Mouse (Mus musculus) CH12.LX (cell line): ENCODE data around the gene Ddr1. TPM values are rescaled to one million over a fixed set of nuclear protein-coding genes. Genes with fewer than 3 reads are reported as not detected.

Experiments
- DNase-seq: peaks from one replicate; pipeline ENCODE4 v3.0.0-alpha.2; 2013; ENCODE audit errors: extremely low read depth
- H3K27ac ChIP-seq: 2 replicates; pipeline ENCODE4 v1.5.1; 2012; ENCODE audit warnings: low read depth, mild to moderate bottlenecking, control low read depth, moderate library complexity; ENCODE audit not compliant: insufficient read depth
- H3K27me3 ChIP-seq: replicated peaks from 2 replicates; pipeline ENCODE3; 2012; ENCODE audit warnings: inconsistent platforms
- H3K36me3 ChIP-seq, 2 experiments: replicated peaks in 1 of 2; 2 replicates each; pipeline versions ENCODE3 to v1.6.1; 2012; ENCODE audit warnings: inconsistent platforms in 1 of 2, low read length in 1 of 2, mild to moderate bottlenecking in 1 of 2, mixed read lengths in 1 of 2, moderate library complexity in 1 of 2; ENCODE audit not compliant: control insufficient read depth in 1 of 2, insufficient read depth in 1 of 2
- H3K4me1 ChIP-seq, 2 experiments: 2 replicates each; pipeline ENCODE4 v1.6.1; 2012; ENCODE audit warnings: inconsistent platforms in 1 of 2, moderate library complexity in 1 of 2; ENCODE audit not compliant: insufficient read depth in 2 of 2, control insufficient read depth in 1 of 2
- H3K4me2 ChIP-seq: 2 replicates; pipeline ENCODE4 v1.6.1; 2012; ENCODE audit warnings: low read depth, mild to moderate bottlenecking, control low read depth; ENCODE audit not compliant: poor library complexity, insufficient read depth, severe bottlenecking
- H3K4me3 ChIP-seq, 3 experiments: fragments of 150-350 bp in 1 of 3; sonication (generic) in 1 of 3; replicated peaks in 1 of 3; 2 replicates each; pipeline versions ENCODE3 to v1.5.1; 2011 to 2012; ENCODE audit warnings: low read depth in 2 of 3, low read length in 2 of 3, mild to moderate bottlenecking in 2 of 3, moderate library complexity in 2 of 3, control low read depth in 1 of 3, improper control_type of control experiment in 1 of 3, inconsistent platforms in 1 of 3, mixed read lengths in 1 of 3; ENCODE audit not compliant: poor library complexity in 1 of 3
- H3K79me2 ChIP-seq: replicated peaks from 2 replicates; pipeline ENCODE4 v1.6.1; 2012; ENCODE audit warnings: mild to moderate bottlenecking, moderate library complexity; ENCODE audit not compliant: control insufficient read depth, poor library complexity, insufficient read depth, severe bottlenecking; ENCODE audit errors: extremely low read depth
- H3K9ac ChIP-seq: 2 replicates; pipeline ENCODE4 v1.6.1; 2012; ENCODE audit warnings: low read depth, mild to moderate bottlenecking, control low read depth, moderate library complexity; ENCODE audit not compliant: insufficient read depth
- H3K9me3 ChIP-seq: replicated peaks from 2 replicates; pipeline ENCODE3; 2012; ENCODE audit warnings: low read length, inconsistent platforms, mixed read lengths
- BHLHE40 ChIP-seq: IDR thresholded peaks from 2 replicates; pipeline ENCODE4 v1.6.1; 2011; ENCODE audit warnings: mild to moderate bottlenecking, low read depth, low read length, improper control_type of control experiment
- CHD1 ChIP-seq: IDR thresholded peaks from 2 replicates; pipeline ENCODE4 v1.6.1; 2012; ENCODE audit warnings: low read depth, low read length, improper control_type of control experiment, inconsistent platforms
- CHD2 ChIP-seq: IDR thresholded peaks from 2 replicates; pipeline ENCODE4 v1.6.1; 2011; ENCODE audit warnings: low read length, improper control_type of control experiment
- ETS1 ChIP-seq: conservative IDR thresholded peaks from 2 replicates; pipeline ENCODE4 v1.6.1; 2012; ENCODE audit warnings: low read depth, mild to moderate bottlenecking, inconsistent platforms, low read length, improper control_type of control experiment, moderate library complexity
- GABPA ChIP-seq: IDR thresholded peaks from 2 replicates; pipeline ENCODE4 v1.6.1; 2012; ENCODE audit warnings: low read depth, low read length, improper control_type of control experiment, inconsistent platforms; ENCODE audit not compliant: insufficient replicate concordance
- IRF4 ChIP-seq: IDR thresholded peaks from 2 replicates; pipeline ENCODE4 v1.6.1; 2014; ENCODE audit warnings: low read depth, mild to moderate bottlenecking, inconsistent platforms, low read length, improper control_type of control experiment
- JUN ChIP-seq: IDR thresholded peaks from 2 replicates; pipeline ENCODE4 v1.6.1; 2011; ENCODE audit warnings: low read depth, mild to moderate bottlenecking, low read length, improper control_type of control experiment, moderate library complexity; ENCODE audit not compliant: insufficient read depth
- JUND ChIP-seq: conservative IDR thresholded peaks from 2 replicates; pipeline ENCODE4 v1.6.1; 2011; ENCODE audit warnings: low read depth, low read length, improper control_type of control experiment
- KAT2A ChIP-seq: IDR thresholded peaks from 2 replicates; pipeline ENCODE4 v1.6.1; 2012; ENCODE audit warnings: low read length, improper control_type of control experiment, inconsistent platforms; ENCODE audit not compliant: insufficient replicate concordance
- MAFK ChIP-seq: IDR thresholded peaks from 2 replicates; pipeline ENCODE4 v1.6.1; 2011; ENCODE audit warnings: low read length, improper control_type of control experiment; ENCODE audit not compliant: insufficient replicate concordance
- MAZ ChIP-seq: IDR thresholded peaks from 2 replicates; pipeline ENCODE4 v1.6.1; 2012; ENCODE audit warnings: low read depth, mild to moderate bottlenecking, inconsistent platforms, low read length, improper control_type of control experiment, moderate library complexity
- MXI1 ChIP-seq: IDR thresholded peaks from 2 replicates; pipeline ENCODE4 v1.6.1; 2011; ENCODE audit warnings: mild to moderate bottlenecking, low read depth, low read length, improper control_type of control experiment
- MYC ChIP-seq: IDR thresholded peaks from 2 replicates; pipeline ENCODE4 v1.6.1; 2011; ENCODE audit warnings: low read depth, mild to moderate bottlenecking, improper control_type of control experiment, low read length
- NELFE ChIP-seq: IDR thresholded peaks from 2 replicates; pipeline ENCODE4 v1.6.1; 2011; ENCODE audit warnings: low read depth, low read length, improper control_type of control experiment
- NRF1 ChIP-seq: IDR thresholded peaks from 2 replicates; pipeline ENCODE4 v1.6.1; 2014; ENCODE audit warnings: low read depth, mild to moderate bottlenecking, inconsistent platforms, low read length, improper control_type of control experiment, moderate library complexity
- POLR2AphosphoS2 ChIP-seq: IDR thresholded peaks from 2 replicates; pipeline ENCODE4 v1.6.1; 2011; ENCODE audit warnings: low read depth, low read length, improper control_type of control experiment
- RAD21 ChIP-seq: IDR thresholded peaks from 2 replicates; pipeline ENCODE4 v1.6.1; 2011; ENCODE audit warnings: low read depth, mild to moderate bottlenecking, low read length, improper control_type of control experiment, moderate library complexity
- TBP ChIP-seq: conservative IDR thresholded peaks from 2 replicates; pipeline ENCODE4 v1.6.1; 2011; ENCODE audit warnings: low read depth, low read length, improper control_type of control experiment
- USF2 ChIP-seq: conservative IDR thresholded peaks from 2 replicates; pipeline ENCODE4 v1.6.1; 2011; ENCODE audit warnings: low read depth, low read length, improper control_type of control experiment
- dilution Hi-C: fragments of 300-500 bp; cut with MboI; formaldehyde crosslinking; loops from 2 replicates; pipeline ENCODE4 v1.14.3; 2020; ENCODE audit warnings: low sequenced_read_pairs; ENCODE audit not compliant: extremely low pct_unique_long_range_greater_than_20kb, extremely low pct_ligation_motif_present
- in situ Hi-C: fragments of 300-500 bp; cut with MboI; formaldehyde crosslinking; loops from 3 replicates; pipeline ENCODE4 v1.14.3; 2019; ENCODE audit warnings: low sequenced_read_pairs, low pct_ligation_motif_present, low pct_unique_long_range_greater_than_20kb, mixed read lengths
- polyA plus RNA-seq: library from polyadenylated mRNA; unstranded; fragments of >175 nt; gene quantifications from 2 replicates; pipeline ENCODE4 v1.2.1, GENCODE M21; 2012; ENCODE audit warnings: low read depth; ENCODE audit not compliant: insufficient read length
- total RNA-seq, 2 experiments: library from RNA; depleted of rRNA; stranded (reverse); fragments of 300-350 nt in 1 of 2; fragments of >200 nt in 1 of 2; gene quantifications; 2 replicates each; pipeline ENCODE4 v1.2.3; 2012 to 2014

Ddr1 gene
- total and polyA plus RNA-seq, 3 experiments = 0.83 to 3.6 (median 3.1) TPM

GRCm38 (mm10) chr17:35672527-35672926 lies 31.9 kb downstream of the Ddr1 start:
- Histone ChIP-seq H3K4me1 (peaks cover 6 to 25% of the 10 kb centered on the region in 2 experiments; a peak in 3 of 4 replicates), H3K36me3 (peaks cover 16 to 35% of the 10 kb centered on the region in 2 experiments), H3K4me2 (peak overlapping the region; percentile 55; the same call in 1 of the 2 replicates), H3K27me3 (no peaks in the 10 kb centered on the region), H3K4me3 (peak overlapping the region in 1 of 3 experiments; percentile 62), H3K9me3 (no peaks in the 10 kb centered on the region), H3K27ac (no peak overlapping the region), H3K9ac (peak overlapping the region; percentile 90; the same call in 1 of the 2 replicates), H3K79me2 (no peaks in the 10 kb centered on the region)
- DNase-seq = no peak
- in situ Hi-C loops = no loop called here
- TF ChIP-seq TBP = no peak
- no peak for TF ChIP-seq NRF1
- no peak for TF ChIP-seq MYC
- TF ChIP-seq BHLHE40 = no peak
- TF ChIP-seq JUND = no peak
- no peak for TF ChIP-seq MXI1
- TF ChIP-seq USF2 = no peak
- TF ChIP-seq CHD1 = no peak
- TF ChIP-seq NELFE = no peak
- no peak for TF ChIP-seq CHD2
- dilution Hi-C loops = no loop called here

- in situ Hi-C loops (no loop called here), dilution Hi-C loops (no loop called here)
- Histone ChIP-seq H3K4me2 (no peak overlapping the region), H3K9ac (no peak overlapping the region), H3K36me3 (peaks cover 16 to 35% of the 10 kb centered on the region in 2 experiments), H3K27me3 (no peaks in the 10 kb centered on the region), H3K9me3 (no peaks in the 10 kb centered on the region), H3K27ac (no peak overlapping the region), H3K79me2 (no peaks in the 10 kb centered on the region), H3K4me1 (peaks cover 6 to 25% of the 10 kb centered on the region in 2 experiments; a peak in 3 of 4 replicates), H3K4me3 (no peak overlapping the region)
- no peak for DNase-seq
- TF ChIP-seq POLR2AphosphoS2 (no peak), RAD21 (no peak), IRF4 (no peak), GABPA (no peak), MAZ (no peak), ETS1 (no peak), JUN (no peak), KAT2A (no peak), CHD1 (no peak), MYC (no peak), MAFK (no peak), USF2 (no peak)
These were observed 32.6 kb downstream of the Ddr1 start for GRCm38 (mm10) chr17:35671846-35672245.
